Mouse (Mus musculus): ENCODE results near the gene Etv6.

- TF ChIP-seq CTCF (IDR thresholded peaks at IDR 0.05; ENCODE audit: borderline replicate concordance, extremely low read depth, insufficient read depth, insufficient read length) = no peak
- no peak for TF ChIP-seq POLR2A (IDR thresholded peaks at IDR 0.05; ENCODE audit: borderline replicate concordance, extremely low read depth, insufficient read depth, insufficient read length, poor library complexity, severe bottlenecking)
Measured at GRCm38 (mm10) chr6:134200577-134200976, 165.1 kb downstream of the Etv6 start.
